Mouse (Mus musculus): ENCODE measurements around the gene Cyp4f14.

Cyp4f14 gene

DNA sequence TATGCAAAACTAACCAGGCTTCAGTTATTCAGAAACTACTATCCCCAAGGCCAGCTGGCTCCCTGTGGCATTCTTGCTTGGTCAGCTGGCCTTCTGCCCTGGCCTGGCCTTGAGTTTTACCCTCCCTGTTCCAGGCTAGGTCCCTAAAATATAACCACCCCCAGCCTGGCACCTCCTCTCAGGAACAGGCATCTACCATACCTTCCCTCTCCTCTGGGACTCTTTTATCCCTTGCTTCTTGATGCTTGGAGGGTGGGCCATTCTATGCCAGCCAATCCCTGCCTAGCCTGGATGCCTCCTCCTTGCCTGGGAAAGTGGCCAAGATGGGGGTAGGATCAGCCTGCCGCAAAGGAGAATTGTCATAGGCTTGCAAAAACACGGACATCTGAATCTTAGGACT lies at the start of gene Cyp4f14:
Gene Cyp4f14 (minus strand): TSS at position 212 of the 400 bp plus-strand sequence.
- peak; percentile 30 for DNase-seq (ENCODE audit: low spot score)

DNA sequence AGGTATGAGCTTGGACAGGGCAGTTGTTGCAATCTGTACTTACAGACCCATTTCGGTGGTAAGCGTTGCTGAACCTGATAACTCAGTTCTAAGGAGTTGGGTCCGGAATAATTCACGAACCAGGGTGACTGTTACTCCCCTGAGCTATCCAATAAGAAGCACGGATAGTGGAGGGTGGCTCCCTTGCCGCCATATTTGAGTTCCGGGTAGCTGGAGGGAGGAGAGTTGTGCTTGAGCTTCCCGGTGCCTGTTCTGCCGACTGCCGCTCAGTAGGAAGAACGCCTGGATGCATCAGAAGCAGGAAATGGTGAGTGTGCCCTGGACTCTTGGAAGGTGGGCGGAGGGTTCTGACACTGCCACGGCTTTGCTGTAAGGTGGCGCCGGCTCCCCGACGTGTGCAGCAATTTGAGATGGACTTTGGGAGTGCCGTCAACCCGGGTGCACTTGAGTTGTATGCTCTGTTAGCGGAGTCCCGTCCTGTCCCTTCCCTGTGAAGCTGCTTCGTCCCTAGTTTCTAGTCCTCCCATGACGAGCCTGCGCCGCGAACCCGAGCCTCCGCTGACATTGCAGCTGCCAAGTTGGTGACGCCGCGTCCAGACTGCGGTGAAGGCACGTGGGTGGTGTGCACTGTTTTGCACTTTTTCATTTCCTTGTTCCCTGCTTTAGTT lies 48.6 kb upstream of the Cyp4f14 start, which contains the start of gene Zfp472:
Gene Zfp472 (plus strand): TSS at position 192 of the 668 bp plus-strand sequence.
- DNase-seq (ENCODE audit: low spot score): peak; percentile 96

DNA sequence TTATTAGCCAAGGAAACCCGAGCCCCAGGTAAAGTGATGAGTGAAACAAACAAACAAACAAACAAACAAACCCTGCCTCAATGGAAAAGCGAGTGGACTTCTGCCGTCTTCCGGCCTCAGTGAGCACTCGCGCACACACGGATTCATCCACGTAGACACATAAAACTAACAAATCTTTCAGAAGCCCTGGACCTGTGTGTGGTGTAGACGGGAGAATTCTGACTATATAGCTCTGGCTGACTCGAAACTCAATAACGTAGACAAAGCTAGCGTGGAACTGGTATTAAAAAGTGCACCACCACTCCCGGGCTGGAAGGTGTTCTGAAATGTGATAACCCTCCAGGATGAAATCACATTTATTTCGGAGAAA lies 48.1 kb upstream of the Cyp4f14 start:
- DNase-seq (ENCODE audit: low spot score): no peak

DNA sequence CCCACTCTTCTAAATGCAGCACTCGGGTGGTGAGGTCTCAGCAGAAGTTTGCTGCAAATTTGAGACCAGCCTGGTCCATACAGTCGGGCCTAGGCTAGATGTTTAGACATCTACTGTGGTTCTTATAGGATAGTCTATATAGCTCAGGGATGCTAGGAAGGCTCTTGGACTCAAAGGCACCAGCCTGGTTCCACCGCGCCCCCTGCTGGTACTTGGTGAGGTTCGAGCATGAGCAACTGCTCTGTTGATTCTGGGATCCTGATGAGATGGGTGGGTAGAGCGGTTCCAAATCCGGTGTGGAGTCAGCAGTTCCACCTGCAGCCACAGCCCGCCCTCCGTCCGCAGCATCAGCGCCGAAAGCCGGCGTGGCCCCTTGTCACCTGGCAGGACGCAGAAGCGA lies 34.3 kb upstream of the Cyp4f14 start:
- no peak for DNase-seq (ENCODE audit: low spot score)

DNA sequence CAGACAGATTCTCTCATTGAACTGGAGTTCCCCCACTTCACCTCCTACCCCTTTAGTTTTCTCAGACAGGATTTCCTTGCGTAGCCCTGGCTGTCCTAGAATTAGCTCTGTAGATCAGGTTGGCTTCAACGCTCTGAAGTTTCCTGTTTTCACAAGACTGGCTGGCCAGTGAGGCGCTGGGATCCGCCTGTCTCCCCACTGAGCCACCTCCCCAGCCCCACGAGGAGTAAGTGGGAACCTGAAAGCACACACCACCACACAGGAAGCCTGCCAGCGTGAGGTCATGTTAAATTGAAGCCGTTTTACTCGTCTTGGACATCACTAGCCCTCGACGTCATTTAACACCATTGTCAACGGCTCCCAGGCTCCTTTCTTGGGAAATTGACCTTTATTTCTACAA lies 33.9 kb upstream of the Cyp4f14 start:
- DNase-seq (ENCODE audit: low spot score): no peak

DNA sequence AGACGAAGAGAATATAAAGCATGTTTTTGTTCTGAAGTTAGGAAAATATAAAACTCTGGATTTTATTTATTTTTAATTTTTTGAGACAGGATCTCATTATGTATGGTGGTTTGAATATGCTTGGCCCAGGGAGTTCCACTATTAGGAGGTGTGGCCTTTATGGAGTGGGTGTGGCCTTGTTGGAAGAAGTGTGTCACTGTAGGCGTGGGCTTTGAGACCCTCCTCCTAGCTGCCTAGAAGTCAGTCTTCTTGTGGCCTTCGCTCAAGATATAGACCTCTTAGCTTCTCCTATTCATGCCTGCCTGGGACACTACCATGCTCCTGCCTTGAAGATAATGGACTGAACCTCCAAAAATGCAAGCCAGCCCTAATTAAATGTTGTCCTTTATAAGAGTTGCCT lies 33.0 kb upstream of the Cyp4f14 start:
- DNase-seq (ENCODE audit: low spot score): no peak

DNA sequence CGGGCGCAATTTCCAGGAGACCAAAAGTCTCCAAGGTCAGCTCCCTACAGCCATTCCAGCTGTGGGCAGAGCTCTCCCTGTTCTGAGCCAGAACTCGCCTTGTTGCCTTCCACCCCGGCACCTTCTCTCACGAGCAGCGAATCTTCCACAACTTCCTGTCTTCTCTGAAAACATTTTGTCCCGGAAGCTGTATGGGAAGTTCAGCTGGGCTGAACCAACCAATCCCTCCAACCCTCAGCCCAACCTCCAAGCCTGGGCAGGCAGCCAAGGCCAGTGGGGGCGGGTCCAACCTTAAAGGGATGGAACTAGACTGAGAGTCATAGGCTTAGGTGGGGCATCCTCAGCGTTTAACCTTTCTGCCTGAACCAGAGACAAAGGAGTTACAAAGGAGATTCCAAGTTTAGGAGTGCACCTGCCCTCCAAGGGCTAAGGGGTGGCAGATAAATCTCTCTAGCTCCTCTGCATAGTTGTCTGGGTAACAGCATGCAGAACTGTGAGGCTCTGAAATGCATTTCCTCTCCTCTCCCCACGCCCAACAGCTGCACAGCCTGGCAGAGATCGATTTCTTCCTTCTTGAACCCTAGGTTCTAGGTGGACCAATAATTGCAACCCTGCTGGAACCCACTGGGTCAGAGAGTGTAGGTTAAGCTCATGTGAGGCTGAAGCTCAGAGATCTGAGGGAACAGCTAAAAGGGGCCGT lies 30.2 kb upstream of the Cyp4f14 start, which contains the start of gene Cyp4f13:
Gene Cyp4f13 (minus strand): TSS at position 188 of the 700 bp plus-strand sequence.
- DNase-seq (ENCODE audit: low spot score): peak; percentile 96

DNA sequence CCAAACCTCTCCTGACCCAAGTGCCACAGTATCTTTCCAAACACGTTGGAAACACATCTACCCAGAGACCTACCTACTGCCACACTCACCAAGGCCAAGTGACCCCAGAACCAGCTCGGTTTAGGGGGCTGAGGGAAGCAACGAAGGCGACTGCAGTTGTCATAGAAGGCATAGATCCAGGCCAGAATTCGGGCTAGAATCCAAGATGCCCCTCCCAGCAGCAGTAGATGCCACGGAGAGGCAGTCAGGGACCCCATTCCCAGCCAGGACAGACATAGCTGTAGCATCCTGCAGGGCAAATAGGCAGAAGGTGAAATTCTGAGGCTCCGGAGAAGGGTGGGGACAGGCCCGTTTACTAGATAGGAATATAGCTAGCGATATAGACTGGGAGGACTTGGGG lies 29.6 kb upstream of the Cyp4f14 start:
- peak; percentile 18 for DNase-seq (ENCODE audit: low spot score)

DNA sequence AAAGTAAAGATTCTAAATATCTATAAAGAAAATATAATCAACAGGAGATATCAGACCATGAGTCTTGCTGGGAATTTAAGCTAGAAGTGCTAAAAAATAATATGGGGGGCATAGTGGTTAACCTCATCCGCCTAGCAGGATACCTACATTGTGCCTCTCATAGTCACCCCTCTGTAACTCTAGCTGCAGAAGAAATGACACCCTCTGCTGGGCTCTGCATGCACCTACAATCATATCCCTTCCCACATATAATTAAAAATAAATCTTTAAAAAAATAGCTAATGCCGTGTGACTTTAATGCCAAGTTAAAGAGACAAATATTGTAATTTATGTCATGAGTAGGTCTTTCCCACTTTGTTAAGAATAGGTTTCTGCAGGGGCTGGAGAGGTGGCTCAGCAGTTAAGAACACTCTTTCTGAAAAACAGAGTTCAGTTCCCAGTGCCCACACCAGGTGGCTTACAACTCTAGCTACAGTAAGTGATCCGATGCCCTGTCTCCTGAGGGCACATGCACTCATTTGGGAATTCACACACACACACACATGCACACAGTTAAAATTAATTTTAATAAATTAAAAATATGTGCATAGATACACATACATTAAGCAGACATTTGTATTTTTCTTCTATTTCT lies 27.4 kb upstream of the Cyp4f14 start:
- DNase-seq (ENCODE audit: low spot score): peak; percentile 13

DNA sequence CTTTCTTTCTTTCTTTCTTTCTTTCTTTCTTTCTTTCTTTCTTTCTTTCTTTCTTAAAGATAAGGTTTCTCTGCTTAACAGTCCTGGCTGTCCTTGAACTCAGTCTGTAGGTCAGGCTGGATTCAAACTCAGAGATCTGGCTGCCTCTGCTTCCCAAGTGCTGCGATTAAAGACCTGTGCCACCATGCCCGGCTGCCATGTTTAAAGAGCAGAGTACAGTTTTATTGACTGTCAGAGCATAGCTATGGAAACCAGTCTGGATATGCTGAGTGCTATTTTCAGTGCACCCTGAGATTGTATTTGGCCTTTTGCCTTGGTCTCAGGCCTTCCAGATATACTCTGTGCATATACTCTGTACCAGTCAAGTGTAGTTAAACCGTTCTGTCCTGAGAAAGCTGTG lies 26.5 kb upstream of the Cyp4f14 start:
- DNase-seq (ENCODE audit: low spot score): no peak

DNA sequence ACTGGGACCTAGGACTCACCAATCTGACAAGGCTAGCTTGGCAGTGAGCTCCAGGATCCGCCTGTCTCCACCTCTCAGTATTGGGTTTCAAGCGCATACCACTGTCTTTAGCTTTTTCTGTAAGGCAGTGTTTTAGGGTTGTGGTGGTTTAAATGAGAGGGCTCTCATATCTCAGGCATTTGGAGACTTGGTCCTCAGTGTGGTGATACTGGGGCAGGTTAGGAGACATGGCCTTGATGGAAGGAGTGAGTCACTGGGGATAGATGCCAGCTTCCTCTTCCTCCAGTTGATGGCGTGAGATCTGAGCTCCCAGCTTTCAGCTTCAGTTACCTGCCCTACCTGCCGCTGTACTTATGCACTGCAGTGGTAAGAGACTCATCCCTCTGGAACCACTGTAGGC lies 22.7 kb upstream of the Cyp4f14 start:
- no peak for DNase-seq (ENCODE audit: low spot score)

DNA sequence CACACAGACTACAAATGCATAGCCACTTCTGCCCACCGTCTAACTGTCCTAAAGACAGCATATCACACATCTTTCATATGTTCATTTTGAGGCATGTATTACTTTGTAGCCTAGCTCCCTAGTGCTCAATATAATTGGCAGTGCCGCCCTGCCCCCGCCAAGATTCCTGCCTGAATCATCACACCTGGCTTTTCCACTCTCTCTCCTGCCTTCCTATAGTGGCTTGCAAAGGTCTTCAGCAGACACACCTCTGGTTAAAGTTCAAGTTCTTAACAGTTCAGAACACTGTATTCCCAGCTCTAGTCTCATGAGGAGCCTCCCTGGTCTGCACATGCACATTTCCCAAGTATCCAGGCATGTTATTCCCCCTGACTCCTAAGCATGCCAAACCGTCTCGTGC lies 10.7 kb upstream of the Cyp4f14 start:
- DNase-seq (ENCODE audit: low spot score): no peak

DNA sequence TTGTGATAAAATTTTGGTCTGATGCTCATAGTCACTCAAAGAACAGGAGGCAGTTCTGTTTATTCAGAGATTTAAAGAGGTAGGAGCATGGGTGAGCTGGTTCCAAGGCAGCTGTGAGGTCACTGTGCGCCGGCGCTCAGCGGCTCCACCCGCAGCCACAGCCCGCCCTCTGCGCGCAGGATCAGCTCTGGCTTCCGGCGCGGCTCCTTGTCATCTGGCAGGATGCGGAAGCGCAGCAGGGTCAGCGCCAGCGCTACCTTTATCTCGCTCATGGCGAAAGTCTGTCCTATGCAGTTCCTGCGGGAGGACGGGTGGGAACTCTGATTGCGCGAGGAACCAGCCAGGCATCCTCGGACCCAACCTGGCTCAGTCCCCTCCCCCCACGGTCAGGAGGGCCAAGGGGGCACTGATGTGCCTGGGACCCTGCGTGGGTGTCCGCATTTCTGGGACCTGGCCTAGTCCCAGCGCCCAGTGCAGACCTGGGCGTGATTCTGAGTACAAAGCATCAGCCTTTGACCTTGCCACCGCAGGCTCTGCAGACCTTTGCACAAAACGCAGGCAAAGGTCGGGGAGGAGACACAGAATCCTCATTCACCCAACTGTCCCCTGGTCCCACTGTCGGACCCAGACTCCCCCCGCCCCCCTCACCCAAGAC lies 7.6 kb upstream of the Cyp4f14 start:
- DNase-seq (ENCODE audit: low spot score): peak; percentile 60

DNA sequence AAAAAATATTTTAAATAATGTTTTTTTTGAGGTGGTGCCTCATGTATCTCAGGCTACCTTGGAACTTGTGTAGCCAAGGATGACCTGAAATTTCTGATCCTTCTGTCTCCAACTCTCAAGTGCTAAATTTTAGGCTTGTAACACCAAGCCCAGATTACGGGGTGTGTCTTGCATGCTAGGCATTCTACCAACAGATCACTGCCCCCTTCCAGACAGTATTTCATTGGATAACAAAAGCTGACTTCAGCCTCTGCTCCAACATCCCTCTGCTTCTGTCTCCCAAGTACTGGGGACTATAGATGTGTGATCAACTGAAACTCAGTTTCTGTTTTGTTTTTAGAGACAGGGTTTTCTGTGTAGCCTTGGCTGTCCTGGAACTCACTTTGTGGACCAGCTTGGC lies 6.5 kb upstream of the Cyp4f14 start:
- no peak for DNase-seq (ENCODE audit: low spot score)

DNA sequence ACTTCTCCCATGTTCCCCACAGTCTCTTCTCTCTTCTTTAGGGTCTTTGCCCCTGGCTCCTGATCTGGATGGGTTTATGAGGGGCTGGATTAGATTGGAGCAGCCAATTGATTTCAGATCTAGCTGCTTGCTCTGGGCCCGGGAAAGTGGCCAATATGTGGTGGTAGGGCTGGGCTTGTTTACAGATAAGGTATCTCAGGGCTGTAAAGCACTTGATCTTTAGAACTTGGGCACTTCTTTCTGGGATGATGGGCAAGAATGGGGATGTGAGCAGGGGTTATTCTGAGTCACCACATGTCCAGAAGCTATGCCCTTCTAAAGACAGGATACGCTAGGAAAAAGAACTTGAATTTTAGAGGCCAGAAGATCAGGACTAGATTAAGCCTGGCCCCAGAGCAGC lies 2.0 kb upstream of the Cyp4f14 start:
- DNase-seq (ENCODE audit: low spot score): no peak

DNA sequence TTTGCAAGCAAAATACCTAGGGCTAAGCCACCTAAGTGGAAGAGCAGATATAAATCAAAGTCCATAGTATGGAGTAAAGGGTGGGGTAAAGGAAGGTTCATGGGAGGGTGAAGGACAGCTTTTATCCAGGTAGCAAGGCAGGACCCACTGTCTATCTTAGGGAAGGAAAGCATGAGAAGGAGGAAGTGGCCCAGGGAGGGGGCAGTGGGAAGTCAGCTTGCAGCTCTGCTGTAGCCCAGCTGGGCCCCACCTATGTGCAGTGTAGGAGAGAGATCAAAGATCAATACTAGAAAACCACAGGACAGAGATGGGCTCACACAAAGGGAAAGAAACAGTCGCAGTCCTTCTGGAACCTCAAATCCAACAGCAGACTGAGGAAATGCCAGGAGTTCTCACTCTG lies 1.1 kb downstream of the Cyp4f14 start:
- no peak for DNase-seq (ENCODE audit: low spot score)

DNA sequence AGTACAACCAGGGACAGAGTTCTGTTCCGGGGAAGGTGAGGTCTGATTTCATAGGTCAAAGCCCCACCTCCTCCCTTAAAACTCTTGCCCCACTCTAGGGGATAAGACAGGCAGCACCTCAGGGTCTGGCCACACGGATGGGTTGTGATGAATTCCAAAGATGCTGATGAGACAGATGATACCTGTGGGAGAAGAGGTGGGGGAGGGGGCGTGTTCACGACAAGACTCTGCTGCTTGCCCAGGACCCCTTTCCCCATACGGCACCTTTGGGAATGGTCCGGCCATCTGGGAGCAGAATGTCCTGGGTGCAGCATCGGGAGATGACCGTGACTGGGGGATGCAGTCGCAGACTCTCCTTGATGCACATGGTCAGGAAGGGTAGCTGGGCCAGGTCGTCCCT lies 11.0 kb downstream of the Cyp4f14 start:
- DNase-seq (ENCODE audit: low spot score): no peak

DNA sequence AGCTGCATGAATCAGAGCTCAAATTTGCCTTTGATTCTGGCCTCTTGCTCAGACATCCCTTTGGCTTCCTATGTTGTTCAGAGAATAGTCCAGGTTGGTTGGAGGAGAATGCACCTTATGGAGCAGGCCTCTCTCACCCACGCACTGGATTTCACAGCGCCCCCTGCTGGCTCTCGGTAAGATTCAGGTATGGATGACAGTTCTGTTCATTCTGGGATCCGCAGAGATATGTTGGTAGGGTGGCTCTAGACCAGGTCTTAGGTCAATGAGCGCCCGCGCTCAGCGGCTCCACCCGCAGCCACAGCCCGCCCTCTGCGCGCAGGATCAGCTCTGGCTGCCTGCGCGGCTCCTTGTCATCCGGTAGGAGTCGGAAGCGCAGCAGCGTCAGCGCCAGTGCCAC lies 11.9 kb downstream of the Cyp4f14 start:
- DNase-seq (ENCODE audit: low spot score): peak; percentile 16

DNA sequence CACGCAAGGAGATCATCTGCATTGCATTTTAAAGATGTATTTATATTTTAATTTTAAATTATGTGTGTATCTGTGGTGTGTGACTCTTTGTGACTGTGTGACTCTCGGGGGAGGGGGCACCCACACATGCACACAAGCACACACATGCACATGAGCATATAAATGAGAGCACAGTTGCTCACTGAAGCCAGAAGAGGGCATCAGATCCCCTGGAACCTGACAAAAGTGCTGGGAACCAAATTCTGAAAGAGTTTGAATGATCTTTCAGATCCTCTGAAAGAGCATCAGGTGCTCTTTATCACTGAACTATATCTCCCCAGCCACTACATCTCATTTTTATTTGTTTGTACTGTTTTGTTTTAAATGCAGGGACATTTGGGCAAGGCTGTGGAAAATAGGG lies 12.7 kb downstream of the Cyp4f14 start:
- no peak for DNase-seq (ENCODE audit: low spot score)

DNA sequence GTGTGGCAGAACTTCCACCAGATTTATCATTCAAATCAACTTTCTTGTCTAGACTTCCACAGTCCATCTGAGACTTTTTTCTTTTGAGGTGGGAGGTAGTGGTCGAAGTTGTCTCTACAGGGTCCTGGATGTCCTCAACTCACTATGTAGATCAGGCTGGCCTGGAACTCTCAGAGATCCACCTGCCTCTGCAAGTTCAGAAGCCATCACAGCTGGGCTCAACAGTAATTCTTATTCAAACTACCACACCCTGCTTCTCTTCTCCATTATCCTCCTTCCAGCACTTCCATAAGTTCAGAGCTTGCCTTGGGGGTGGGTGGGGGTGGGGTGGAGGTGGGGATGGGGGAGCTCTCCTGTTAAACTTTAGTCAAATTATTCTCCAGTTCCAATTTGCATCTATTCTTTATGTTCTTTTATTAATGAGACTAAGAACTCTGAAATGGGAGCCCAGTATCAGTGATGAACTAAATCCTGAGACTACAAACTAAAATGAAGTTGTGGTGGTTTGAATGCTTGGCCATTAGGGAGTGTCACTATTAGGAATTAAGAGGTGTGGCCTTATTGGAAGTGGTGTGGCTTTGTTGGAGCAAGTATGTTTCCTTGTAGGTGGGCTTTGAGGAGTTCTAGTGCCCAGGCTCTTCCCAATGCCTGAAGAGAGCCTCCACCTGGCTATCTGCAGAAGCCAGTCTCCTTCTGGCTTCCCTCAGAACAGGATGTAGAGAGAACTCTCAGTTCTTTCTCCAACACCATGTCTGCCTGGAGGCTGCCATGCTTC lies 15.2 kb downstream of the Cyp4f14 start:
- DNase-seq (ENCODE audit: low spot score): no peak

DNA sequence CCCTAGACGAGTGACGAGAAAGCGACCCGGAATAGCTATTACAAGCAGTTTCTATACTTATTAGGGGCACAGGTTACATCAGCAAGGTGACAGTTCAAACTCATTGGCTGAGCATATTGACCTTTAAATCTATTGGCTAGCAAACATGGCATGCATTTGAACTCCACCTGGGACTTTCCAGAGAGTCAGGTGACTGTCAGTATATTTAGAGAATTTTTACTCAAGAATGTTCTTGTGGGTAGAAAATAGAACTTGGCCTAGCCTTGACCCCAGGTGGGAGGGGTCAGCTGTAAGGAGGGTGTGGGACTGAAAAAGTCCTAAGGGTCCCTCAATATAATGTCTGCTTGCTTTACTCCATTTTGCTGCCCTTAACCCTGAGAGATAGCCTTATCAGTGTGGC lies 21.7 kb downstream of the Cyp4f14 start:
- no peak for DNase-seq (ENCODE audit: low spot score)

DNA sequence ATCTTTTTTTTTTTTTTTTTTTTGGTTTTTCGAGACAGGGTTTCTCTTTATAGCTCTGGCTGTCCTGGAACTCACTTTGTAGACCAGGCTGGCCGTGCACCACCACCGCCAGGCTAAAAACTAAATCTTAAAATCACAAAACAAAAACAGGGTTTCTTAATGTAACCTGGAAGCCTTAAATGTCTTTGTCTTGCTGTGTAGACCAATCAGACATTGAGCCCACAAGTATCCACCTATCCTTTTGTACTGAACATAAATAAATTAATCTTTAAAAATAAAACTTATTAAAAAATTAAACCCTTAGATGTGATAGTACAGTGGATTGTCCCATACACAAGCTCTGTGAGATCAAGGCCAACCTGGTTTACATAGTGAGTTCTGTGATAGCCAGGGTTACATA lies 23.2 kb downstream of the Cyp4f14 start:
- DNase-seq (ENCODE audit: low spot score): no peak

Data from MN1 (cell line).